Comparison of ENCODE assay signal across 8 mouse cellular contexts in genomic region chr2:166342407-166342806, GRCm38 (mm10).
DNase-seq lines count a peak whose midpoint lies in the region; ATAC-seq and TF ChIP-seq lines count a peak whose summit lies in the region.

No protein-coding gene starts in this region.

- WGBS in midbrain, embryonic 15.5 days = 67% methylated on average over 9 of the region's 9 CpGs

- H3K4me2 ChIP-seq in midbrain, embryonic 15.5 days = no peak overlapping the region

- DNase-seq in adrenal gland, adult 2 months = peak; percentile 32
- no peak for DNase-seq in adrenal gland, adult 8-10 months
- DNase-seq in 3134 (ENCODE audit: extremely low read depth, insufficient read length, low spot score) = peak; percentile 83
- peak; percentile 64 to 73 for DNase-seq in gastrocnemius, adult 8-10 months (ENCODE audit: low spot score in 2 of 2)
- DNase-seq in layer of hippocampus, adult 2 months (ENCODE audit: low spot score in 2 of 2) = peak; percentile 50 to 52
- peak; percentile 52 for DNase-seq in lung, postnatal 36 days

- peaks cover 31% of the 10 kb centered on the region for H3K4me1 ChIP-seq in midbrain, embryonic 15.5 days

- H3K27me3 ChIP-seq in midbrain, embryonic 15.5 days (replicated peaks) = 0 out of 2 replicates have a peak, but pooled peaks cover 3% of the 10 kb centered on the region

- no peak for ATAC-seq in granulocyte monocyte progenitor cell, adult 5-6 weeks (replicated peaks; ENCODE audit: poor library complexity, severe bottlenecking)
- ATAC-seq in midbrain, embryonic 15.5 days (replicated peaks) = no peak

- no peak overlapping the region for H3K9ac ChIP-seq in midbrain, embryonic 15.5 days

- no peak for TF ChIP-seq CTCF in layer of hippocampus, adult 2 months (conservative IDR thresholded peaks at IDR 0.05)

- no peaks in the 10 kb centered on the region for H3K9me3 ChIP-seq in midbrain, embryonic 15.5 days

- no peak overlapping the region for H3K4me3 ChIP-seq in layer of hippocampus, adult 2 months
- no peak overlapping the region for H3K4me3 ChIP-seq in midbrain, embryonic 15.5 days

- H3K36me3 ChIP-seq in midbrain, embryonic 15.5 days (replicated peaks) = no peaks in the 10 kb centered on the region

- H3K27ac ChIP-seq in layer of hippocampus, adult 2 months = no peak overlapping the region
- no peak overlapping the region for H3K27ac ChIP-seq in midbrain, embryonic 15.5 days
